Mouse (Mus musculus) testis, adult 2 months (tissue): ENCODE results near the gene Gsto1.

Experiments used
- CTCF ChIP-seq: fragments of 200-500 bp; IDR thresholded peaks from 2 replicates; pipeline ENCODE4 v1.5.1; 2012; ENCODE audit warnings: low read depth, mild to moderate bottlenecking, inconsistent platforms, low read length, moderate library complexity; ENCODE audit not compliant: control insufficient read depth, insufficient read depth, insufficient replicate concordance
- POLR2A ChIP-seq: fragments of 200-500 bp; IDR thresholded peaks from 2 replicates; pipeline ENCODE4 v1.6.1; 2012; ENCODE audit warnings: low read depth, mild to moderate bottlenecking, inconsistent platforms, low read length, moderate library complexity; ENCODE audit not compliant: control insufficient read depth

- TF ChIP-seq CTCF (peak; percentile 98), POLR2A (no peak)
Measured at GRCm38 (mm10) chr19:47882151-47882881, 27.5 kb downstream of the Gsto1 start.
